Mouse (Mus musculus) adrenal gland, postnatal 0 days (tissue): Measurements from ENCODE around the gene Raver1. TPM values are rescaled to one million over a fixed set of nuclear protein-coding genes. Genes with fewer than 3 reads are reported as not detected.

Source experiments
- microRNA-seq: library from miRNA; unstranded; fragments of <30 nt; microRNA quantifications from one replicate; pipeline ENCODE4, GENCODE M21; 2016; ENCODE audit warnings: borderline replicate concordance; ENCODE audit not compliant: insufficient number of aligned reads
- polyA plus RNA-seq: library from polyadenylated mRNA; unstranded; fragments of >200 nt; fragmentation: Nextera tagmentation; extraction: Ambion mirVana; gene quantifications from 2 replicates; pipeline ENCODE4 v1.2.1, GENCODE M21; 2015

Raver1 gene
- polyA plus RNA-seq: 25.9 and 31.4 TPM in 2 replicates

DNA sequence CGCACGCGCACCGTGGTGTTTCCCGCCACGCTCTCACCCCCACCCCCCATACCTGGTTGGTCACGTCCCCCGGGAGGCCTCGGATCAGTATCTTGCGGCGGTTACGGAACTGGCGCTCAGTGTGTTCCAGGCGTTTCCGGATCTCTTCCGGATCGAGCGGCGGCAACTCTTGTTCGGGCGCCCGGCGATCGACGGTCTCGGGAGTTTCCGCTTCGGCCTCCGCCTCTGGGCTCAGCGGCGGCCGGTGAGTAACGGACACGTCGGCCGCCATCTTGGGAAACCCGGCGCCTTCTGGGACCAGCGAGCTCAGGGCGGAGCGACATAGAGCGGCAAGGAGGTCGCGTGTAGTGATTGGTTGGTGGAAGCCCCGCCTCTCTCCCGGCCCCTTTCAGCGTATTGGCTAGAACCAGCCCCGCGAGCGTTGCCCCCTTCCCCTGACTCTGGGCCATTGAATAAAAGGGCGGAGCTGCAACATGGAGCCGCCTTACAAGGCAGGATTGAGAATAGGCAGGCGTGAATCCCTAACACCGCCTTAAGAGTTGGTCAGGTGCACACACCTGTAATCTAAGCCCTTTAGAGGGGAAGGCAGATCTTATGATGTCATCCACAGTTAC is at the start of gene Raver1, which contains the start of gene Gm38431:
Raver1 (minus strand) TSS at position 302 of the 614 bp plus-strand sequence.
Gm38431 (minus strand) TSS at position 291 of the 614 bp plus-strand sequence.

GRCm38 (mm10) chr9:21131059-21131956 is 39.5 kb upstream of the Raver1 start, which contains the start of gene Tyk2:
Gene Tyk2 (minus strand): TSS chr9:21131243.

GRCm38 (mm10) chr9:21073044-21073840 is 18.6 kb downstream of the Raver1 start, which contains the start of the genes Gm49373 and Fdx1l:
Gene Gm49373 (minus strand): TSS chr9:21073096.
Gene Fdx1l (minus strand): TSS chr9:21073614.

DNA sequence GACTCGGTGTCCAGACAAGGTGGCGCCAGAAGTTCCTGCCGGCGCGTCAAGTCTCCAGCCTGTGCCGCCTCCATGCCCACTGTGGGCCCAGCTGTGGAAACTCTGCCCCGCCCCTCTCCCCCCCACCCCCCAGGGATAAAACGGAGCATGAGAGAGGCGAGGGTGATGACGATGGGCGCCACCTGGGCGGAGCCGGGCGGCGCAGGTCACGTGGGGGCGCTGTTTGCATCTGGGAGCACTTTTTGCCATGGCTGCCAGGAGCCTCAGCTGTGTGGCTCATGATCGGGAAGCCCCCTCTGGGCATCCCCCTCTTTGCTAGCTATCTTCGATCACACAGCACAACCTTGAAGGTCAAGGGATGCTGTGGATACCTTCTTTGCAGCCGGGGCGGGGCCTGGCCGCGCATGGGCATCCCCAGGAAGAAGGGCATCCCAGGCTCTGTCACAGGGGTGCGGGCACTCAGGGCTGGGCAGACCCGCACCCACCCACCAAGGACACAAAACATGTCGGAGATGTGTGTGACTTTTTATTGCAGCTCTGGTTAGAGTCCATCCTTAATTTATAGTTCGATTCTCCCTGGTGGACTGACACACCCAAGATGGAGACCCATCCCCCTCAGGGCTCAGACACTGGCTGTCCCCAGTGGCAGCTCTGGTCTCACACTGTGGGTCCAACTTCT is 24.7 kb downstream of the Raver1 start, which contains the start of gene Zglp1:
Zglp1 (minus strand) TSS at position 88 of the 679 bp plus-strand sequence.

GRCm38 (mm10) chr9:21031896-21032351 is 59.9 kb downstream of the Raver1 start, which contains the start of gene Icam5:
Gene Icam5 (plus strand): TSS chr9:21032073.

DNA sequence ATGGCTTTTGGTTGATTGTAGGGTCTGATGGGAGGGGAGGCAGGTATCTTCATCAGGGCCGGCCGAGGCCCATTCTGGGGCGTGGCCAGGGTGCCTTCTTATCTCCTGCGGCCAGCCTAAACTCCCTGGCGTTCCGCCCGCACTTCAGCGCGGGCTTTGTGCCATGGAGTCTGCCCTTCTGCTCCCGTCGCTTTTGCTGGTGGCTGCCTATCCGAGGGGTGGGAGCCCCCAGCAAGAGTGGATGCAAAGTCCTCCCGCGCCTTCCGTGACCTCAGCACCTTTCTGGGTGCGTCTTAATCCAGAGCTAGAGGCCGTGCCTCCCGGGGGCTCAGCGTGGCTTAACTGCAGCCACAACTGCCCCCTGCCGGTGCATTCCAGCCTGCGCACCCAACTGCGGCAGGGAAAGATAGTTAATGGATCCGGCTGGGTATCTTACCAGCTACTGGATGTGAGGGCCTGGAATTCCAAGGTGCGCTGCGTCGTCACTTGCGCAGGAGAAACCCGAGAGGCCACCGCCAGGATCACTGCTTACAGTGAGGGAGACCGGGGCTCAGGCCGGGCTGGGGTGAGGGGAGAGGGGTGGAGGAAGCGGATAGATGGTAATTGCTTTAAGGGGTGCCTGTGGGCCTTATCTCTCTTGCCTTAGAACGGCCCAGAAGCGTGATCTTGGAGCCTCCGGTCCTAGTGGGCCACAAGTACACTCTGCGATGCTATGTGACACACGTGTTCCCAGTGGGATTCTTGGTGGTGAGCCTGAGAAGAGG is 62.3 kb downstream of the Raver1 start, which contains the start of gene Icam4:
Icam4 (plus strand) TSS at position 83 of the 764 bp plus-strand sequence.

Small RNA genes within 50 kb of the gene (microRNA-seq; reads per million reads assigned to microRNA genes)
- gene Mir1900: not detected
- gene Mir7082: 3.2 reads per million

Other genes with a start within 250 kb of the Raver1 start
- gene A230050P20Rik, start 223.4 kb downstream of the Raver1 start, polyA plus RNA-seq: 12.4 and 27.2 TPM in 2 replicates
- gene Angptl6, start 212.3 kb downstream of the Raver1 start, polyA plus RNA-seq: 3.2 and 3.9 TPM in 2 replicates
- 26.7 and 36.0 TPM in 2 replicates for gene Ppan, start 203.8 kb downstream of the Raver1 start, polyA plus RNA-seq
- 160 and 181 TPM in 2 replicates for gene Eif3g, start 193.4 kb downstream of the Raver1 start, polyA plus RNA-seq
- gene Dnmt1, start 132.1 kb downstream of the Raver1 start, polyA plus RNA-seq: 20.2 and 26.5 TPM in 2 replicates
- 25.8 and 29.4 TPM in 2 replicates for gene S1pr2, start 115.2 kb downstream of the Raver1 start, polyA plus RNA-seq
- 98.2 and 154 TPM in 2 replicates for gene Mrpl4, start 89.3 kb downstream of the Raver1 start, polyA plus RNA-seq
- 10.3 TPM in 2 replicates for gene Icam1, start 76.0 kb downstream of the Raver1 start, polyA plus RNA-seq
- gene Icam4, start 62.6 kb downstream of the Raver1 start, polyA plus RNA-seq: 4.3 and 5.4 TPM in 2 replicates
- gene Icam5, start 59.9 kb downstream of the Raver1 start, polyA plus RNA-seq: 0.15 and 0.16 TPM in 2 replicates
- gene Zglp1, start 24.9 kb downstream of the Raver1 start, polyA plus RNA-seq: 0.48 TPM in 1 of 2 replicates, not detected in the other
- gene Gm49373, start 18.9 kb downstream of the Raver1 start, polyA plus RNA-seq: 0.19 and 0.25 TPM in 2 replicates
- 60.5 and 68.4 TPM in 2 replicates for gene Fdx1l, start 18.4 kb downstream of the Raver1 start, polyA plus RNA-seq
- gene Gm38431, start within 50 bp of the Raver1 start, polyA plus RNA-seq: 0.91 and 1.2 TPM in 2 replicates
- gene Tyk2, start 39.2 kb upstream of the Raver1 start, polyA plus RNA-seq: 5.3 and 10.8 TPM in 2 replicates
- gene Cdc37, start 58.0 kb upstream of the Raver1 start, polyA plus RNA-seq: 163 and 197 TPM in 2 replicates
- gene Pde4a, start 73.7 kb upstream of the Raver1 start, polyA plus RNA-seq: 3.1 and 5.1 TPM in 2 replicates
- 42.4 and 49.5 TPM in 2 replicates for gene Keap1, start 147.4 kb upstream of the Raver1 start, polyA plus RNA-seq
- gene S1pr5, start 156.4 kb upstream of the Raver1 start, polyA plus RNA-seq: 0.08 TPM in 2 replicates
- gene Atg4d, start 173.3 kb upstream of the Raver1 start, polyA plus RNA-seq: 20.2 and 26.7 TPM in 2 replicates
- gene Kri1, start 196.0 kb upstream of the Raver1 start, polyA plus RNA-seq: 7.6 and 10.7 TPM in 2 replicates
- 43.7 and 55.9 TPM in 2 replicates for gene Cdkn2d, start 199.4 kb upstream of the Raver1 start, polyA plus RNA-seq
- 0.55 and 0.95 TPM in 2 replicates for gene Ap1m2, start 220.3 kb upstream of the Raver1 start, polyA plus RNA-seq
- gene Slc44a2, start 228.7 kb upstream of the Raver1 start, polyA plus RNA-seq: 51.3 and 55.7 TPM in 2 replicates